20 mouse cellular contexts compared by ENCODE assay signal in genomic region chr13:113990247-113990646, GRCm38 (mm10).
DNase-seq lines count a peak whose midpoint lies in the region; ATAC-seq and TF ChIP-seq lines count a peak whose summit lies in the region.
"Had no signal": no experiment of that assay in that cellular context is flagged by ENCODE, and none has a peak within 500 bp of the region (broad histone marks: within the 10 kb centered on the region; RNA-seq: fewer than 3 reads in every experiment).

No protein-coding gene starts in this region.

- TF ChIP-seq EP300 in liver, postnatal 0 days (IDR thresholded peaks at IDR 0.05; ENCODE audit: low read depth) = no peak

- WGBS in intestine, embryonic 14.5 days = 88% methylated on average over 3 of the region's 3 CpGs
- WGBS in intestine, embryonic 16.5 days = 80% methylated on average over 3 of the region's 3 CpGs
- WGBS in kidney, embryonic 15.5 days = 58% methylated on average over 3 of the region's 3 CpGs
- WGBS in liver, postnatal 0 days (ENCODE audit: insufficient replicate concordance) = 83% methylated on average over 3 of the region's 3 CpGs

- TF ChIP-seq CTCF in liver, postnatal 0 days (IDR thresholded peaks at IDR 0.05; ENCODE audit: low read depth) = no peak

- no peaks in the 10 kb centered on the region for H3K36me3 ChIP-seq in intestine, embryonic 14.5 days (ENCODE audit: control insufficient read depth, insufficient read depth, low read length)
- H3K36me3 ChIP-seq in intestine, embryonic 16.5 days (ENCODE audit: control insufficient read depth, insufficient read depth, low read length) = no peaks in the 10 kb centered on the region
- no peaks in the 10 kb centered on the region for H3K36me3 ChIP-seq in kidney, embryonic 15.5 days
- H3K36me3 ChIP-seq in liver, postnatal 0 days (replicated peaks; ENCODE audit: insufficient read depth, low read length) = no peaks in the 10 kb centered on the region; the same call in 1 of the 2 replicates
- H3K36me3 ChIP-seq: embryonic facial prominence, embryonic 12.5 days; forebrain, embryonic 15.5 days had no signal

- H3K4me2 ChIP-seq in intestine, embryonic 14.5 days (ENCODE audit: low read length) = no peak overlapping the region
- H3K4me2 ChIP-seq in intestine, embryonic 16.5 days (ENCODE audit: low read depth, low read length) = no peak overlapping the region
- no peak overlapping the region for H3K4me2 ChIP-seq in kidney, embryonic 15.5 days
- no peak overlapping the region for H3K4me2 ChIP-seq in liver, postnatal 0 days (ENCODE audit: low read depth, low read length)
- H3K4me2 ChIP-seq: embryonic facial prominence, embryonic 12.5 days; forebrain, embryonic 13.5 days; forebrain, embryonic 15.5 days had no signal

- no peaks in the 10 kb centered on the region for H3K9me3 ChIP-seq in intestine, embryonic 14.5 days (ENCODE audit: control insufficient read depth, low read length)
- no peaks in the 10 kb centered on the region for H3K9me3 ChIP-seq in intestine, embryonic 16.5 days (ENCODE audit: control insufficient read depth, low read length)
- H3K9me3 ChIP-seq in kidney, embryonic 15.5 days (replicated peaks) = no peaks in the 10 kb centered on the region
- H3K9me3 ChIP-seq in liver, postnatal 0 days (ENCODE audit: low read length) = no peaks in the 10 kb centered on the region
- H3K9me3 ChIP-seq: embryonic facial prominence, embryonic 12.5 days; forebrain, embryonic 13.5 days; forebrain, embryonic 15.5 days had no signal

- H3K27me3 ChIP-seq in intestine, embryonic 14.5 days (replicated peaks; ENCODE audit: control insufficient read depth, insufficient read depth, low read length) = no peaks in the 10 kb centered on the region
- no peaks in the 10 kb centered on the region for H3K27me3 ChIP-seq in intestine, embryonic 16.5 days (replicated peaks; ENCODE audit: control insufficient read depth, insufficient read depth, low read length)
- H3K27me3 ChIP-seq in kidney, embryonic 15.5 days = no peaks in the 10 kb centered on the region
- H3K27me3 ChIP-seq in liver, postnatal 0 days (ENCODE audit: insufficient read depth, low read length) = no peaks in the 10 kb centered on the region
- H3K27me3 ChIP-seq: CH12.LX; embryonic facial prominence, embryonic 12.5 days; forebrain, embryonic 13.5 days; forebrain, embryonic 15.5 days; Patski had no signal

- no peak overlapping the region for H3K27ac ChIP-seq in intestine, embryonic 14.5 days (ENCODE audit: low read depth)
- no peak overlapping the region for H3K27ac ChIP-seq in intestine, embryonic 16.5 days (ENCODE audit: low read length)
- H3K27ac ChIP-seq in kidney, embryonic 15.5 days = no peak overlapping the region
- no peak overlapping the region for H3K27ac ChIP-seq in liver, postnatal 0 days (ENCODE audit: low read depth)
- H3K27ac ChIP-seq: embryonic facial prominence, embryonic 10.5 days; embryonic facial prominence, embryonic 12.5 days; forebrain, embryonic 13.5 days; forebrain, embryonic 15.5 days had no signal

- ATAC-seq in intestine, embryonic 14.5 days (replicated peaks; ENCODE audit: low FRiP score, low TSS enrichment, low read depth) = no peak
- no peak for ATAC-seq in intestine, embryonic 16.5 days
- ATAC-seq in kidney, embryonic 15.5 days (replicated peaks; ENCODE audit: low FRiP score) = 0 out of 2 replicates have a peak, but pooled peaks have one; percentile 35
- ATAC-seq in liver, postnatal 0 days = 0 out of 2 replicates have a peak, but pooled peaks have one; percentile 23
- ATAC-seq: activated CD4-positive, CD25-positive, alpha-beta regulatory T cell, adult 4 months; CD4-positive, CD25-positive, alpha-beta regulatory T cell, adult 4 months; forebrain, embryonic 13.5 days; forebrain, embryonic 15.5 days; Patski had no signal

- no peak overlapping the region for H3K9ac ChIP-seq in intestine, embryonic 14.5 days (ENCODE audit: low read length)
- no peak overlapping the region for H3K9ac ChIP-seq in intestine, embryonic 16.5 days (ENCODE audit: low read depth, low read length)
- no peak overlapping the region for H3K9ac ChIP-seq in kidney, embryonic 15.5 days
- no peak overlapping the region for H3K9ac ChIP-seq in liver, postnatal 0 days (replicated peaks)
- H3K9ac ChIP-seq: embryonic facial prominence, embryonic 12.5 days; forebrain, embryonic 13.5 days; forebrain, embryonic 15.5 days had no signal

- no peak overlapping the region for H3K4me3 ChIP-seq in intestine, embryonic 14.5 days (ENCODE audit: low read depth, low read length)
- no peak overlapping the region for H3K4me3 ChIP-seq in intestine, embryonic 16.5 days (ENCODE audit: low read length)
- H3K4me3 ChIP-seq in kidney, embryonic 15.5 days (replicated peaks) = no peak overlapping the region
- no peak overlapping the region for H3K4me3 ChIP-seq in liver, postnatal 0 days (ENCODE audit: low read depth, low read length)
- H3K4me3 ChIP-seq: embryonic facial prominence, embryonic 10.5 days; embryonic facial prominence, embryonic 12.5 days; forebrain, embryonic 13.5 days; forebrain, embryonic 15.5 days had no signal

- DNase-seq in intestine, embryonic 14.5 days (ENCODE audit: low spot score) = peak; percentile 13
- DNase-seq in kidney, postnatal 10 days = no peak
- no peak for DNase-seq in liver, postnatal 0 days
- no peak for DNase-seq in liver
- DNase-seq in B cell, adult 2 months = no peak
- DNase-seq: cerebellum, adult 11-12 months; cerebellum, adult 2 months; cerebellum, adult 9-10 months; cerebellum, postnatal 10 days; cerebellum, postnatal 25 days had no signal

- H3K4me1 ChIP-seq in intestine, embryonic 14.5 days (replicated peaks; ENCODE audit: control insufficient read depth, insufficient read depth, low read length) = no peaks in the 10 kb centered on the region
- no peaks in the 10 kb centered on the region for H3K4me1 ChIP-seq in intestine, embryonic 16.5 days (ENCODE audit: control insufficient read depth, insufficient read depth, low read length)
- no peaks in the 10 kb centered on the region for H3K4me1 ChIP-seq in kidney, embryonic 15.5 days
- no peaks in the 10 kb centered on the region for H3K4me1 ChIP-seq in liver, postnatal 0 days (ENCODE audit: insufficient read depth)
- H3K4me1 ChIP-seq: embryonic facial prominence, embryonic 12.5 days had no signal

Comparison
In these comparisons a context has a peak if more than half of its experiments do, and no peak if none do; other contexts are left out.
1. ATAC-seq: peak in kidney, embryonic 15.5 days (single experiment) and liver, postnatal 0 days (single experiment); none in intestine, embryonic 14.5 days (single experiment) and intestine, embryonic 16.5 days (single experiment).